Mouse (Mus musculus) heart, adult 11 months (tissue): ENCODE data around the gene Npb.

Experiments
- DNase-seq: peaks from one replicate; pipeline ENCODE4 v3.0.0; 2022

Gene Npb

DNA sequence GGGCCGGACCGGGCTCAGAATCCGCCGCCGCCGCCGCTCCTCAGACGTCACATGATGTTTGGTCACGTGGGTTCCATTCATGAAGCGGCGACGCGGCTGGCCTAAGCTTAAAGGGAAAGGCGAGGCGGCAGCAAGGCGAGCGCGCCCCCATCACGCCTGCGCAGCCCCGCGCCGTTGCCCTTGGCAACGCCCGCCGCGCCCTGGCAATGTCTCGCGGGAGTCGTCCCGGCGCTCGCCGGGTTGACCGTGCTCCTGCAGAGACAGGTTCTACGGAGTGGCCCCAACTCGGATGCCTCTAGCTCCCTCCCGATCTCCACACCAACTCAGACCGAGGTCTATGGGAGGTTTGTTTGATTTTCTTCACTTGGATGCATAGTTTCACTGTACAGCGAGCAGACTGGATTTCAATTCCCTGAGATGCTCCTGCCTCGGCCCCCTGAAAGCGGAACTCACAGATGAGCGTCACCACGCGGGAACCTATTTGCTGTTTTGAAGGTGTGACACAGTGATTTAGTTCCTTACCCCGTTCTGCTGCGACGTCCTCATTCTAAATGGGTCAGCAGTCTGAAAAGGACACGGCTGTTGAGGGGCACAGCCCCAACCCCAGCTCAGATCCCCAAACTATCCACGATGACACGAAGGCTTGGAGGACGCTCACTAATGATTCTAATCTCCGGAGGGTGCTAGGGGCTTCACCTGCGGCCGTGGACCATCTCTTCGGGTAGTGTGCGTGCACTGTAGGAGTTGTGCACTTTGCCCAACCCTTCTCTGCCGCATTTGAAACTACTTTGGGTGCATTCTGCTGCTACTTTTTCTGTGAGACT, 25.5 kb downstream of the Npb start, which contains the start of gene Mafg:
Gene Mafg (minus strand): TSS at position 81 of the 824 bp plus-strand sequence.
- peak; percentile 99 for DNase-seq

DNA sequence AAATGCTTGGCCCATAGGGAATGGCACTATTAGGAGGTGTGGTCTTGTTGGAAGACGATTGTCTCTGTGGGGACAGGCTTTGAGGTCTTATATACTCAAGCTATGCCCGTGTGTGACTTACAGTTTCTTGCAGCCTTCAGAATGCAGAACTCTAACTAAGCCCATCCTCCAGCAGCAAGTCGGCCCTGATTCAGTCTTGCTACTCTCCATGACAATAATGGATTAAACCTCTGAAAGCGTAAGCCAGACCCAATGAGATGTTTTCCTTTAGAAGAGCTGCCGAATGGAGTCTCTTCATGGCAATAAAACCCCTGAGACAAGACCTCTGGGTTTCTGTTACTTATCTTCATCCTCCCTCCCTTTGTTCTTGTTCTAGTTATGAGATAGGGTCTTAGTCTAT, 26.5 kb downstream of the Npb start:
- no peak for DNase-seq

DNA sequence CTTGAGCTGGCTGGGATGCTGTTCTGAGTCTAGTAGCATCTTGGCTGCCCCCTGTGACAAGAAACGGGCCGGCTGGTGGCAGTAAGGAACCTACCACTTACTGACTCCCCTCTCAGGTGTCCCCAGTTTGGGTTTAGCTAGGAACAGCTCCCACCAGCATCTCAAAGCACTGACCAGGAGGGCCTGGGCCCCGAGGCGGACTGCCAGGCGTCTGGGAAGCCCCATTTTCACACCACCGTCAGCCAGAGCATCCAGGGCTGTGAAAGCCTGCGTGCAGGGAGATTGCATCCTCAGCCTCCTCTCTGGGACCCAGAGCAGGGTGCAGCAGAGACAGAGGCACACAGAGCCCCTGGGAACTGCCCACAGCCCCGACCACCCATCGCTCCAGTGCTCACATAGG, 33.0 kb downstream of the Npb start:
- peak; percentile 90 for DNase-seq

DNA sequence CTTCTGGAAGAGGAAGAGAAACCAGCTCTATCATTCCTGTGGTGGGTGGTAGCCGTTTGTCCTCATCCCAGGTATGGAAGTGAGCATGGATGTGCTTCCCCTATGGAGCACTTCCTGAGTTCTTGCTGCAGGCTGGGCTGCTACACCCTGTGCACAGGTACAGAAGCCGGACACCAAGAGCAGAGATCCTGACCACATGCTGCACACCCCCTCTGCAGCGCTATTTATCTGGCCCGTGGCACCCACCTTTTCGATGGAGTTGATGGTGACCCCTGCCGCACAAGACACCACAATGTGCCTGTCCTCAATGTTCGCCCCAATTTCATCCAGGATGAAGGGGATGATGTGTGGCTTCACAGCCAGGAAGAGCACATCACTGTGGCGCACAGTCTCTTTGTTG, 33.6 kb downstream of the Npb start:
- DNase-seq = peak; percentile 92

DNA sequence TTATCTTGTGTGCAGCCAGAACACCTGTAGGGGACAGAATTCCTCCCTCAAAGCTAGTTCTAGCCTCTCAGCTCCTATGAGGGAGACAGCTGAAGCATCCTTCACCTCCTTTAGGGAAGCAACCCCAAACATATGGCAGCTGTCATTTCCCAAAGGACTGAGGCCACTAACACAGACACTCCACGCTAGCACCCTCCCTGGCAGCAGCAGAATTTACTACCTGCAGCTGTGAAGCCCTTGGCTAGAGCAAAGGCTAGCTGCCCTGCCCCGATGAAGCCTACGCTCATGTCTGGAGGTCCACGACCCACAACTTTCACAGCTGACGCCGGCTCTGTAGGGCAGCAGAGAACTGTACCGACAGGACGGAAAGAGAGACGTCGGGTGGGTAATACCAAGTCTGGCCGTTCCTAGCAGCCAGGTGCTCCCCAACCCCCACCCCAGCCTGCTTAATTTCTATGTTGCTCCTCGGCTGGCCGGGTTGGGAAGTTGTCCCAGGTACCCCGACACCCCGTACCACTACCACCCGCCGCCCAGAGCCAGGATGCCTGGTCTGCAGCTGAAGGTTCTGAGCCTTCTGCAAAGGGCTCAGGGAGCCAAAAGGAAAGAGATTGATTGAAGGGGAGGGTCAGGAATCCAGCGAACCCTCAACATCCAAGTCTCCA, 34.8 kb downstream of the Npb start:
- no peak for DNase-seq

DNA sequence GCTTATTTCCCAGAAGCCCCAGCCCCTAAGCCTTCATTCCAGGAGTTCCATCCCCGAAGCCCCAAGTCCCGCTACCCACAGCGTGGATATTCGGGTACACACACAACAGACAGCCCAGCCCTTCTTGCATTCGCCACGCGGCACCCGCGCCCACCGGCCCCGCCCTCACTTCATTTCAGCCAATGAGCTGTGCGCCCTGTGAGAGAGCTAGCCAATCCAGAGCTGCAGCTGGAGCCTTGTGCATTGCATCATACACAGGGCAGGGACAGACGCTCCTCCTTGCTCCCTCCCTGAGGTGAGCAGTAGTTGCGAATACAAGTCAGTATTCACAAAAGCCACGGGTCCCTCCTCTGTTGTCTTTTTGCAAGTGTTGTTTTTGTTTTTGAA, 35.3 kb downstream of the Npb start, which contains the start of gene Pycr1:
Gene Pycr1 (minus strand): TSS at position 169 of the 387 bp plus-strand sequence.
- peak; percentile 100 for DNase-seq

DNA sequence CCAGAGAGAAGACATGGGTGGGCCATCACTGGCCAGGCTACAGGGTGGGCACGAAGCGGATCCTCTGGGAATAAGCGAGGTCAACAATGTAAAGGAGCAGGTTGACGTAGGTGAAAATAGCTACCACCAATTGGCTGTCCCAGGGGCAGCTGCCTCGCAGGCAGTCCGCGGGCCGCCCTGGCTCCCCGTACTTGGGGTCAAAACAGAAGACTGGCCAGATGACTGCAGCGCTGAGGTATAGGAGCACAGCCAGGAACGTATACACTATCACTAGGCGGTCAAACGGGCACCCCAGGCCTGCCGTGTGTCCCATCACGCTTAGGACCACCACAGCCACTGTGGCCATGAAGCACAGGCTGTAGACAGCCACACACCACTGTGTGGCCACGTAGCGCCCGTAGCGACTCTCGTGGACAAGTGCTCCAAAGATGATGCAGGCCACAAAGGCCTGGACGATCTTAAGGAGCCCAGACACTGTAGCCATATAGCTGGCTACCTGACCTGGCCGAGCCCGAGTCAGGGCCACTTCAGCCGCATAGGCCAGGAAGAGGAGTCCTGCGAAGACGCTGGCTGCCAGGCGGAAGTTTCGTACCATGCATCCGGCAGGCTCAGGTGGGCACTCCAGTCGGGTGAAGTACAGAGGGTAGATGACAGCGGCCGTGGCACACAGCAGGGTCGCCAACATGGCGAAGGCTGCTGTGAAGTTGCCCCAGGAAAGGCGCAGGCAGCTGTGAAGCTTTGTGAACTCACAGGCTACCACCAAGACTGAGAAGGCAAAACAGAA, 39.0 kb downstream of the Npb start:
- DNase-seq = peak; percentile 91

DNA sequence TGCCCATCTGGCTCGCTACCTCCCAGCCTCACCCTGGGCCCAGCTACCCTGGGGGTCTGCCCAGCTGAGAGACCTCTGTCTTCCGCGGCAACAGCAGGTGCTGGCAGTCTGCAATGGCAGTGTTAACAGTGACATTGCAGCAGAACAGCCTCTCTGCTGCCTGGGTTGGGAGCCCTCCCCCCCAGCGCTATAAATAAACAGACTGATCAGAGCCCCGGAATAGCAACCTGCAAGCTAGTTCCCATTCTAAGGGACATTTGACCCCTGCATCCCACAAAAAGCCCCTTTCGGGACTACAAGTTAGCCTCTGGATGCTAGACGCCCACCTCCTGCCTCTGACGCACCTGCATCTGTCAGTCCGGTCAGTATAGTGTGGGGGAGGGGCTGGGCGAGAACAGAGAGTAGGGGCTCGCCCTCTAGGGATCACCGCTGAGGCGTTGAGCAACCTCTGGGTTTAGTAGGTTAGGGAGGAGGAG, 39.8 kb downstream of the Npb start, which contains the start of gene Myadml2:
Gene Myadml2 (minus strand): TSS at position 158 of the 476 bp plus-strand sequence.
- peak; percentile 95 for DNase-seq

DNA sequence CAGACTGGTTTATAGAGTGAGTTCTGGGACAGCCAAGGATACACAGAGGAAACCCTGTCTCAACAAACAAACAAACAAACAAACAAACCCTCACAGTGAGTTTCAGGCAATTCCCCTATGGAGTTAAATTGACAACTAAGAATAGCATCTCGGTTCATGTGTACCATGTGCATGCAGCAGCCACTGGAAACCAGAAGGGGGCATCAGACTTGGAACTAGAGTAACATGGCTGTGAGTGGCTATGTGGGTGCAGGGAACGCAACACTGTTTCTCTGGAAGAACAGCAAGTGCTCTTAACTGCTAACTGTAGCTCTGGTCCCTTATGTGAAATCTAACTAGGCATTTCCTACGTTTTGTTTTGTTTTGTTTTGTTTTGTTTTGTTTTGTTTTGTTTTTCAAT, 43.6 kb downstream of the Npb start:
- no peak for DNase-seq

DNA sequence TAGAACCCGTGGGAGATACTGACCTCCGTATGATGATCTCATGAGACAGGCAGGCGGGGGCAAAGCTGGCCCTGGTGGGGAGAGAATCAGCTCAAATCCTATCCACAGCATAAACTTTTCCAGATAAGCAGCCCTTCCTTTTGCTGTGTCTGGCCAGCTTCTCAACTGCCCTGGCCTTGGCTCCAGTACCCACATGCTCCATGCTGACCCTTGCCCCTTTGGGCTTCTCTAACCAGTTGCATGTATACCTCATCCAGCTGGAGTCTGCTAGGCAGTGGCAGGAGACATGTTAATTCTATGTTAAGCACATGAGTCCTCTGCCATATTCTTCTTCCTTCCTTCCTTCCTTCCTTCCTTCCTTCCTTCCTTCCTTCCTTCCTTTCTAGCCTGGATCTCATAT, 46.5 kb downstream of the Npb start:
- no peak for DNase-seq

DNA sequence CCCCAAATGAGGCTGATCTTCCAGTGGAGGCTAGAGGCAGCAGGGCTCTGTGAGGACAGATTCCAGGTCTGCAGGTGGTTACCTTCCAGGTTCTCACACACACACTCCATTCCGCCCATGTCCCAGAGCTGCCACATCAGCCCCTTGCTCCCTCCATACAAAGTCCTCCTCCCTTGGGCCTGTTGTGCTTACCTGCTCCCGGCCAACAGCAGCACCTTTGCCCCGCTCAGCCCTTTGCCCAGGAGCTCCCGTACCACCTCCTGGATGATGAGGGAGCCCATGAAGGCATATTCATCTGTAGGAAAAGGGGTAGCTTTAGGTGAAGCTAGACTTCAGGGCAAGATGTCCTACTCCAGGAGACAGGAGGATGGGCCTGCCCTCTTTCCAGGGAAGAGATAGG, 49.0 kb downstream of the Npb start:
- DNase-seq = no peak
